Mouse (Mus musculus) intestine, embryonic 16.5 days (tissue): ENCODE measurements at regions not wholly inside any gene's neighbourhood (a gene's known extent, or its start where the extent isn't known, plus 50 kb on each side); places are given as distances from the start of the nearest gene placed in this dataset.

ENCODE experiments used
- ATAC-seq: fragments of 200-750 bp; cut with Nextera tagmentation; 2 replicates; pipeline ENCODE4 v1.8.0; 2017; ENCODE audit warnings: moderate TSS enrichment, moderate library complexity
- H3K27ac ChIP-seq: fragments of 300-500 bp; sonication (generic); 2 replicates; pipeline ENCODE4 v1.5.1; 2014; ENCODE audit warnings: mild to moderate bottlenecking, low read length
- H3K27me3 ChIP-seq: fragments of 300-500 bp; sonication (generic); replicated peaks from 2 replicates; pipeline ENCODE4 v1.6.1; 2014; ENCODE audit warnings: low read length, control low read depth, mixed read lengths; ENCODE audit not compliant: control insufficient read depth, insufficient read depth
- H3K36me3 ChIP-seq: fragments of 300-500 bp; sonication (generic); 2 replicates; pipeline ENCODE4 v1.6.1; 2014; ENCODE audit warnings: low read length, control low read depth; ENCODE audit not compliant: control insufficient read depth, insufficient read depth
- H3K4me1 ChIP-seq: fragments of 300-500 bp; sonication (generic); 2 replicates; pipeline ENCODE4 v1.6.1; 2014; ENCODE audit warnings: low read length, control low read depth, mixed read lengths; ENCODE audit not compliant: control insufficient read depth, insufficient read depth
- H3K4me2 ChIP-seq: fragments of 300-500 bp; sonication (generic); 2 replicates; pipeline ENCODE4 v1.6.1; 2014; ENCODE audit warnings: low read depth, low read length, control low read depth
- H3K4me3 ChIP-seq: fragments of 300-500 bp; sonication (generic); 2 replicates; pipeline ENCODE4 v1.5.1; 2014; ENCODE audit warnings: mild to moderate bottlenecking, low read length
- H3K9ac ChIP-seq: fragments of 300-500 bp; sonication (generic); 2 replicates; pipeline ENCODE4 v1.6.1; 2014; ENCODE audit warnings: low read depth, low read length
- H3K9me3 ChIP-seq: fragments of 300-500 bp; sonication (generic); 2 replicates; pipeline ENCODE4 v1.6.1; 2016; ENCODE audit warnings: low read length, control low read depth; ENCODE audit not compliant: control insufficient read depth
- WGBS: fragments of 180-500 bp; shearing (Covaris S2); extraction: QIAGEN DNeasy Blood & Tissue Kit; methylation state at CpG from one replicate; pipeline ENCODE4 v1.1.7; 2014; 5-methylcytosine and 5-hydroxymethylcytosine counted together

DNA sequence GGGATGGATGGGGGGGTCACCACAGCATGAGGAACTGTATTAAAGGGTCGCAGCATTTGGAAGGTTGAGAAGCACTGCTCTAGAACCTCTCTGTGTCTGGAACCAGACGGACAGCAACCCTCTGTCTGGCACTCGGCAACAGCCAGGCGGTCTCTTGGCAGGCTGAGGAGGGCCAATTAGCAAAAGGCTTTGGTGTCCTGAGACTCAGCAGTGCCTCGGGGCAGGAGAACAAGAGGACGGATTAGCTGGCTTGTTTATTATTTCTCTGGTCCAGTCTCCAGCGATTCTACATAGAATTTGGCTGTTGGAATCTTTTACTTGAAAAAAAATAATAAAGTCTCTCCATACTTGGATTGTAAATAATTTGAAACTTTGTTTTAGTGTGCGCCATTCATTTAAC lies 450.4 kb downstream of the Fam19a5 start:
- Histone ChIP-seq H3K4me2 (no peak overlapping the region), H3K27me3 (no peaks in the 10 kb centered on the region), H3K4me1 (no peaks in the 10 kb centered on the region), H3K9ac (no peak overlapping the region), H3K4me3 (no peak overlapping the region), H3K36me3 (no peaks in the 10 kb centered on the region), H3K9me3 (no peaks in the 10 kb centered on the region), H3K27ac (no peak overlapping the region)
- 63% methylated on average over 8 of the region's 8 CpGs for WGBS
- no peak for ATAC-seq

DNA sequence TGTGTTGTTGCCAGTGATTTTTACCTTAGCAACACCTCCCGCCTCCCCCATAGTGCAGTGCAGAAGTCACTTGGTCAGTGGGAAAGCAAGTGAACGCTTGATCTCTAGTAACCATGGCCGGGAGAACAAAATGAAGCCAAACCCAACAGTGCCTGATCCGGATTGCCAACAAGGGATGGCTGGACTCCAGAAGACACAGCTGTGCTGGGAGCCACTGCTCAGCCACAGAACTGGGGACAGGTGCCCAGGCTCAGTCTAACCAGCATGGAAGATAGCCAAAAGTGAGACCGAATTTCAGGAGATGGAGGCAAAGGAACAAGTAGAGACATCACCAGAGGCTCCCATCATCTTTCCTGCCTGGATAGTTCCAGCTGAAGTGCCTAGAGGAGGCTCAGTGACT lies 473.0 kb downstream of the Fam19a5 start:
- Histone ChIP-seq H3K4me2 (no peak overlapping the region), H3K4me1 (no peaks in the 10 kb centered on the region), H3K4me3 (no peak overlapping the region), H3K27ac (no peak overlapping the region), H3K27me3 (no peaks in the 10 kb centered on the region), H3K9me3 (no peaks in the 10 kb centered on the region), H3K36me3 (no peaks in the 10 kb centered on the region), H3K9ac (no peak overlapping the region)
- 88% methylated on average over 5 of the region's 5 CpGs for WGBS
- no peak for ATAC-seq

DNA sequence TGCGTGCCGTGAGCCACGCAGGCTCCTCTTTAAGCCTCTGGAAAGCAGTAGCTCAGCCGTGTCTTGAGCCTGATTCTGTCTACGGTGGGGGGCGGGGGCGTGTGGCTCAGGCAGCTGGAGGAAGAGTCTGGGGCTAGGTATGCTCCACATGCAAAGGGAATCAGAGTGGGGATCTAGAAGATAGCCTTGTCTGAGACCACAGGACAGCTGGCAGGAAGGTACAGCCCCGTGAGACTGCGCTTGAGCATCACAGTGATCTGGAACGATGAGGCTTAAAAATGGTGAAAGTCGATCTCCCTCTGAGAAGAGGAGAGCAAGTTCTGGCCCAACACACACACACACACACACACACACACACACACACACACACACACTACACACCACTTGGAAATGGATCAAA lies 488.7 kb downstream of the Fam19a5 start:
- no peak for ATAC-seq
- Histone ChIP-seq H3K9me3 (no peaks in the 10 kb centered on the region), H3K27ac (no peak overlapping the region), H3K36me3 (no peaks in the 10 kb centered on the region), H3K27me3 (no peaks in the 10 kb centered on the region), H3K4me1 (no peaks in the 10 kb centered on the region), H3K9ac (no peak overlapping the region), H3K4me3 (no peak overlapping the region), H3K4me2 (no peak overlapping the region)
- 84% methylated on average over 11 of the region's 11 CpGs for WGBS

DNA sequence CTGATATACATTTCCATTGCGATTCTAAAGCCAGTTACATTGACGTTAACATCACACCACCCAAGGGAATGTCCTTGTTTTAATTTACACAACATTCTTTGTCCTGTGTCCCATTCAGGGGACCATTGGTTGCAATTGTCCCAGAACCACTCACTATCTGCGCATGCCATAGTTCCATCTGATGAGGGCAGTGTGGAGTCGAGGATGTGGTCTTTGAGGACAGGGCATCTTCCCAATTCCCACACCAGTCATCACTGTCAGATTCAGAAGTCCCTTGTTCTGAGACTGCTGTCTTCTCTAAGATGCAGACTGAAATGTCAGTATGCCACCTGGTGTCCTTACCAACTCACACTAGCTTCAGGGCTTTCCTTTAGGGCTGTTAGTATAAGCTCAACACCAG lies 489.6 kb downstream of the Fam19a5 start:
- WGBS: 75% methylated on average over 4 of the region's 4 CpGs
- Histone ChIP-seq H3K9me3 (no peaks in the 10 kb centered on the region), H3K27ac (no peak overlapping the region), H3K4me1 (no peaks in the 10 kb centered on the region), H3K27me3 (no peaks in the 10 kb centered on the region), H3K9ac (no peak overlapping the region), H3K4me2 (no peak overlapping the region), H3K4me3 (no peak overlapping the region), H3K36me3 (no peaks in the 10 kb centered on the region)
- ATAC-seq: no peak

DNA sequence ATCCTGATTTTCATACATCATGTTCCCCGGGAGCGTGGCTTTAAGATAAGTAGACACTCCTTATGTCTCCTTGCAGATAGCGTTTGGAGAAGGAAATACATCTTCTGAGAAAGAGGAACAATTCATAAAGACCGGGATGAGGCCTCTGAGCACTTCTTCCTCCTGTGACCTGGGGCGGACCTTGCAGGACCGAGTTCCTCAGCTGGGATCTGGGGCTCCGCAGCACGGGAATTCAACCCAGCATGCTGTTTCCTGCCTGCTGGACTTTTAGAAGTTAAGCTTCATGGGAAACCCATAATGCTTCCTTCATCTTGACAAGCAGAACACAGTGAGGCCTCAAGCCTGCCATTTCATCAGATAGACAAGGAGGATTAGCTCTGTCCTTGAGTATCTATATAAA lies 491.4 kb downstream of the Fam19a5 start:
- Histone ChIP-seq H3K4me1 (no peaks in the 10 kb centered on the region), H3K27ac (no peak overlapping the region), H3K9me3 (no peaks in the 10 kb centered on the region), H3K36me3 (no peaks in the 10 kb centered on the region), H3K9ac (no peak overlapping the region), H3K4me2 (no peak overlapping the region), H3K4me3 (no peak overlapping the region), H3K27me3 (no peaks in the 10 kb centered on the region)
- no peak for ATAC-seq
- 54% methylated on average over 8 of the region's 8 CpGs for WGBS

DNA sequence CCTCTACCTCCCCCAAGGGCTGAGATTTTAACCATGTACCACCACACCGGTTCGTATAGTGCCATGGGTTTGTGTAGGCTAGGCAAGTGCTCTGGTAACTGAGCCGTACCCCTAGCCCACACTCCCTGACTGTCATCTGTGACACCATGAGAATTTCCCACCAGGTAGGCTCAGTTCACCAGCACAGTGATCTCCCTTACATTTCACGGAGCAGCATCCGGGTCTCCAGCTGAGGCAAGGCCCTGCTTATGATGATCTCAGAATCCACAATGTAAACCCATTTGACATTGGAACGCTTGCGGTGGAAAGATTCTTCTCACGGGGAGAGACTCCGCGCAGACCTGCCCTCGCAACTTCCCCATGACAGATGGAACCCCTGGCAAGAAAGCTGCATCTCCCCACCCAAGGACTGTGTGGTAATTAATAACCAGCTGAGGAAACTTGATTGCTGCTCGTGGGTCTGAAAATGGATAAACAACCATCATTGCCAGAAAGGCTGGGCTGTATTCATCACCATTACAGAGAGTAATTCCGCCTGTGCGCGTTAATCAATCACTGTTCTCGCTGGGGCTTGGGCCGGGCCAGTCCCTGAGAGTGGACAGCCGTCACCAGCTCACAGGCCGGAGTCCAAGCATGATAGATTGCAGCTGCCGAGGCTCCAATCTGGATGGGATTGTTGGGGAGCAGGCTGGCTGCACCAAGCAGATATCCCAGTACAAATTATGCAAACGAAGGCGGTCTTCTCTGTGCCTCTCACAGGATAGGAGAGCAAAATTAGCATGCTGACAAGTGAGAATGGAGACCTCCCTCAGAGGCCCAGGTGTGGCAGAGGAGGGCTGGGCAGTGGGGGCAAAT lies 492.3 kb downstream of the Fam19a5 start:
- Histone ChIP-seq H3K4me1 (no peaks in the 10 kb centered on the region), H3K36me3 (no peaks in the 10 kb centered on the region), H3K4me3 (no peak overlapping the region), H3K27ac (no peak overlapping the region), H3K4me2 (no peak overlapping the region), H3K9ac (no peak overlapping the region), H3K9me3 (no peaks in the 10 kb centered on the region), H3K27me3 (no peaks in the 10 kb centered on the region)
- ATAC-seq: peak; percentile 68; the same call in 1 of the 2 replicates
- WGBS: 38% methylated on average over 22 of the region's 22 CpGs

DNA sequence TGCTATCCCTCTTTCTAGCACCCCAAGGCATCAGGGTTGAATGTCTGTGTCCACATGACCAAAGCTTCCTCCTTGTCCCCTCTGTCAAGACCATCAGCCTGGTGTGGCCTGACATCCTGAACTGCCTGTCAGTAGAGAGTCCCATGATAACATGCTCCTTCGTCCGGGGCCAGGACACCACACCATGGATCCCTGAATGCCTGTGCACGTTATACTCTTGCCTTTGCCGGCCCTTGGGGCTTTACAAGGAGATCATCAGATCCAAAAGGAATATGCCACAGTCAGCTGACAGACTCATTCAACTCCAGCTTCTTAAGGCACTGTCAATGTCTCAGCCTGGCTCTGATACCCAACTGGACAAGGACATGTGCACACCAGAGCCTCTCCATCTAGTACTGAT lies 493.5 kb downstream of the Fam19a5 start:
- WGBS: 89% methylated on average over 4 of the region's 4 CpGs
- no peak overlapping the region for H3K27ac ChIP-seq
- ATAC-seq: no peak
- no peak overlapping the region for H3K4me3 ChIP-seq
- no peak overlapping the region for H3K4me2 ChIP-seq
- H3K36me3 ChIP-seq: no peaks in the 10 kb centered on the region
- H3K9me3 ChIP-seq: no peaks in the 10 kb centered on the region
- no peaks in the 10 kb centered on the region for H3K27me3 ChIP-seq
- no peaks in the 10 kb centered on the region for H3K4me1 ChIP-seq
- H3K9ac ChIP-seq: no peak overlapping the region

DNA sequence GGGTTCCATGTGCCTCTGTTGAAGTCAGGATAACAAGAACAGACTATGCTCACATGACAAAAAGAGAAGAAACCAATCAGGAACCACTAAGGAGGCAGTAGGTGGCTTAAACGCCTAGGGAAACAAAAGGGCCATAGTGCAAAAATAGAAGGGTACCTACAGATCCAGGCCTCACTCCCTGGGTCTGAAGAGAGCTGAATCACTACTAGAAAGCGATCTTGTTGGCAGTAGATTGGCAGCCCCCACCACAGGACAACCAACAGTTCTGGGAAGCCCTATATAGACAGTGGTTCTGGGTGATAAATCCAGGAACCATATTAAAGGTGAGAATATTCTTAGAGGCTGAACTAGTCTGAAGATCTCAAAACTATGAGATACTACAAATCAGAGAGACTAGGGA lies 498.7 kb downstream of the Fam19a5 start:
- Histone ChIP-seq H3K9me3 (no peaks in the 10 kb centered on the region), H3K9ac (no peak overlapping the region), H3K27ac (no peak overlapping the region), H3K4me2 (no peak overlapping the region), H3K4me3 (no peak overlapping the region), H3K4me1 (no peaks in the 10 kb centered on the region), H3K27me3 (no peaks in the 10 kb centered on the region), H3K36me3 (no peaks in the 10 kb centered on the region)
- 71% methylated on average over 2 of the region's 2 CpGs for WGBS
- no peak for ATAC-seq

DNA sequence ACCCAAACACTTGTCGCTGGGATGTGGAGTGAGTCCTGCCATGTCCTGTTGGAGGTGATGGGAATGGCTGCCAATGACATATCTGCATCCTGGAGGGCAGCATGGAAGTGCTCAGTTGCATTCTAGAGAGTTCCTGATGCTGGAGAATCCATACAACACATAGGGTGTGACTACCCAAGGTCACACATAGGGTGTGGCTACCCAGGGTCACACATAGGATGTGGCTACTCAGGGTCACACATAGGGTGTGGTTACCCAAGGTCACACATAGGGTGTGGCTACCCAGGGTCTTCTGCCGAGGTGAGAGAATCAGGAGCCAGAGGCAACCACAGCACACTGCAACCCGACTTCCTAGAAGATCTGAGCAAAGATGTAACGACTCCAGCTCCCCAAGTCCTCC lies 514.0 kb downstream of the Fam19a5 start:
- WGBS: 63% methylated on average over 4 of the region's 4 CpGs
- Histone ChIP-seq H3K36me3 (no peaks in the 10 kb centered on the region), H3K4me1 (no peaks in the 10 kb centered on the region), H3K9me3 (no peaks in the 10 kb centered on the region), H3K27ac (no peak overlapping the region), H3K4me2 (no peak overlapping the region), H3K9ac (no peak overlapping the region), H3K27me3 (no peaks in the 10 kb centered on the region), H3K4me3 (no peak overlapping the region)
- ATAC-seq: no peak

DNA sequence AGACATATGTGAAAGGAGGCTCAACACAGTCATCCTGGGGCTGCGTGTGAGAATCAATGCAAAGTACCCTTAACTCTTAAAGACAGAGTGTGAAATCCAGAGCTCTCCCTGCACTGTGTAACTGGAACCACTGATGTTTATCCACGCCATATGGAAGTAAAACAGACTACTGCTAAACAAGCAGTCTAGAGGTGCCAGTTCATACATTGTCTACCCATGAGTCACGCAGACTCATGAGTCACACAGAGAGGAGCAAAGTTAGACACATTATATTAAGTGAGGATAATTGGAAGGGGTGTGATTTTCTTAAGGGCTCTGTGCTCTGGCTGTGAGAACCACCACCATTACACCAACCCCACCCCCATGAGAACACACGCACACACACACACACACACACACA lies 516.8 kb downstream of the Fam19a5 start:
- Histone ChIP-seq H3K27me3 (no peaks in the 10 kb centered on the region), H3K36me3 (no peaks in the 10 kb centered on the region), H3K9ac (no peak overlapping the region), H3K4me1 (no peaks in the 10 kb centered on the region), H3K4me3 (no peak overlapping the region), H3K27ac (no peak overlapping the region), H3K4me2 (no peak overlapping the region), H3K9me3 (no peaks in the 10 kb centered on the region)
- ATAC-seq: no peak
- WGBS: 79% methylated on average over 4 of the region's 4 CpGs
